Mouse (Mus musculus) cerebellum, adult (tissue): Measurements from ENCODE around the gene Cep170b.

Experiments used
- ATAC-seq: cut with Nextera tagmentation; 2 replicates; pipeline ENCODE4 v1.9.2; 2017; ENCODE audit warnings: mild to moderate bottlenecking, moderate library complexity, mixed read lengths; ENCODE audit not compliant: insufficient number of reproducible peaks, low FRiP score, low TSS enrichment

The Cep170b gene

GRCm38 (mm10) chr12:112760154-112760926, 40.1 kb downstream of the Cep170b start, which contains the start of gene Pld4:
Gene Pld4, plus strand, starts transcription at chr12:112760655.
- ATAC-seq: no peak

- ATAC-seq: no peak
These were observed 41.2 kb downstream of the Cep170b start for GRCm38 (mm10) chr12:112761411-112761810.

- ATAC-seq: no peak
These were observed 41.8 kb downstream of the Cep170b start for GRCm38 (mm10) chr12:112762018-112762417.

- ATAC-seq: no peak
These were observed 42.9 kb downstream of the Cep170b start for GRCm38 (mm10) chr12:112763176-112763575.

- no peak for ATAC-seq
These were observed 43.9 kb downstream of the Cep170b start for GRCm38 (mm10) chr12:112764141-112764540.

GRCm38 (mm10) chr12:112764991-112765390, 44.7 kb downstream of the Cep170b start:
- no peak for ATAC-seq

GRCm38 (mm10) chr12:112766586-112766985, 46.3 kb downstream of the Cep170b start:
- ATAC-seq: no peak

- ATAC-seq: no peak
These were observed 47.0 kb downstream of the Cep170b start for GRCm38 (mm10) chr12:112767036-112767890.

GRCm38 (mm10) chr12:112768166-112768565, 47.9 kb downstream of the Cep170b start:
- no peak for ATAC-seq

- ATAC-seq: no peak
These were observed 48.8 kb downstream of the Cep170b start for GRCm38 (mm10) chr12:112769031-112769430.

- ATAC-seq: no peak
These were observed 49.5 kb downstream of the Cep170b start for GRCm38 (mm10) chr12:112769751-112770150.

GRCm38 (mm10) chr12:112770396-112770795, 50.1 kb downstream of the Cep170b start:
- no peak for ATAC-seq

- ATAC-seq: no peak
These were observed 52.1 kb downstream of the Cep170b start for GRCm38 (mm10) chr12:112772306-112772705.

- no peak for ATAC-seq
These were observed 53.1 kb downstream of the Cep170b start for GRCm38 (mm10) chr12:112773366-112773765.

GRCm38 (mm10) chr12:112774026-112774425, 53.8 kb downstream of the Cep170b start:
- no peak for ATAC-seq

- no peak for ATAC-seq
These were observed 54.2 kb downstream of the Cep170b start for GRCm38 (mm10) chr12:112774481-112774880.

- ATAC-seq: no peak
These were observed 70.8 kb downstream of the Cep170b start for GRCm38 (mm10) chr12:112791026-112791425.

GRCm38 (mm10) chr12:112793601-112794355, 73.5 kb downstream of the Cep170b start:
- no peak for ATAC-seq

GRCm38 (mm10) chr12:112794356-112794816, 74.1 kb downstream of the Cep170b start:
- ATAC-seq: no peak

- no peak for ATAC-seq
These were observed 74.7 kb downstream of the Cep170b start for GRCm38 (mm10) chr12:112794998-112795397.
